ENCODE assay signal across 11 mouse cellular contexts in genomic region chr8:125217902-125218581, GRCm38 (mm10).
DNase-seq lines count a peak whose midpoint lies in the region; ATAC-seq and TF ChIP-seq lines count a peak whose summit lies in the region.
"Had no signal": no experiment of that assay in that cellular context is flagged by ENCODE, and none has a peak within 500 bp of the region (broad histone marks: within the 10 kb centered on the region; RNA-seq: fewer than 3 reads in every experiment).

No protein-coding gene starts in this region.

- H3K36me3 ChIP-seq in forebrain, embryonic 13.5 days (ENCODE audit: poor library complexity, severe bottlenecking), result no peaks in the 10 kb centered on the region
- H3K36me3 ChIP-seq in limb, embryonic 12.5 days, result no peaks in the 10 kb centered on the region
- no peaks in the 10 kb centered on the region for H3K36me3 ChIP-seq in neural tube, embryonic 15.5 days

- peak overlapping the region; percentile 60; the same call in 1 of the 2 replicates for H3K9ac ChIP-seq in forebrain, embryonic 13.5 days
- H3K9ac ChIP-seq in limb, embryonic 12.5 days (replicated peaks), result no peak overlapping the region; the same call in none of the 2 replicates
- peak overlapping the region; percentile 14; the same call in 1 of the 2 replicates for H3K9ac ChIP-seq in neural tube, embryonic 15.5 days (replicated peaks)

- H3K4me3 ChIP-seq in left cerebral cortex, adult 2 months, result peak overlapping the region; percentile 21
- peak overlapping the region; percentile 4; the same call in 1 of the 2 replicates for H3K4me3 ChIP-seq in forebrain, embryonic 13.5 days
- no peak overlapping the region for H3K4me3 ChIP-seq in limb, embryonic 12.5 days (replicated peaks)
- H3K4me3 ChIP-seq in neural tube, embryonic 15.5 days (replicated peaks), result no peak overlapping the region

- DNase-seq in left cerebral cortex, adult 2 months (ENCODE audit: extremely low spot score in 1 of 2, low spot score in 2 of 2), result no peak
- DNase-seq in left cerebral cortex, postnatal 4 days, result no peak
- no peak for DNase-seq in layer of hippocampus, postnatal 14 days (ENCODE audit: low spot score in 2 of 2)
- no peak for DNase-seq in testis, postnatal 10 days (ENCODE audit: low spot score)
- no peak for DNase-seq in gastrocnemius, postnatal 36 days
- DNase-seq: gastrocnemius, postnatal 25 days; lung, postnatal 14 days; thymus, postnatal 36 days had no signal

- 9% methylated on average over 12 of the region's 12 CpGs for WGBS in forebrain, embryonic 13.5 days
- 17% methylated on average over 12 of the region's 12 CpGs for WGBS in limb, embryonic 12.5 days
- 19% methylated on average over 12 of the region's 12 CpGs for WGBS in neural tube, embryonic 15.5 days

- H3K4me2 ChIP-seq in forebrain, embryonic 13.5 days, result peak overlapping the region; percentile 46
- H3K4me2 ChIP-seq in limb, embryonic 12.5 days, result peak overlapping the region; percentile 49
- H3K4me2 ChIP-seq in neural tube, embryonic 15.5 days, result peak overlapping the region; percentile 36

- intact Hi-C loops in left cerebral cortex, adult 2 months (cut with DNase I), result loop anchor here (1.0 to 5.0 kb wide), 2 partner anchors 36 to 74 kb away; no protein-coding TSS in a partner anchor
- intact Hi-C loops in left cerebral cortex, postnatal 4 days (cut with DNase I), result no loop called here
- intact Hi-C loops in gastrocnemius, postnatal 36 days (cut with DNase I), result no loop called here

- peak overlapping the region; percentile 58 for H3K27ac ChIP-seq in left cerebral cortex, adult 2 months
- H3K27ac ChIP-seq in forebrain, embryonic 13.5 days, result peak overlapping the region; percentile 92
- H3K27ac ChIP-seq in limb, embryonic 12.5 days, result peak overlapping the region; percentile 89
- peak overlapping the region; percentile 64 for H3K27ac ChIP-seq in neural tube, embryonic 15.5 days (replicated peaks)

- peaks cover 35% of the 10 kb centered on the region for H3K4me1 ChIP-seq in forebrain, embryonic 13.5 days
- H3K4me1 ChIP-seq in limb, embryonic 12.5 days (replicated peaks), result peaks cover 43% of the 10 kb centered on the region
- H3K4me1 ChIP-seq in neural tube, embryonic 15.5 days, result peaks cover 22% of the 10 kb centered on the region

- H3K9me3 ChIP-seq in forebrain, embryonic 13.5 days (replicated peaks), result no peaks in the 10 kb centered on the region
- H3K9me3 ChIP-seq in limb, embryonic 12.5 days, result no peaks in the 10 kb centered on the region
- H3K9me3 ChIP-seq in neural tube, embryonic 15.5 days (replicated peaks), result no peaks in the 10 kb centered on the region

- no peak for TF ChIP-seq CTCF in left cerebral cortex, adult 2 months (IDR thresholded peaks at IDR 0.05)

- peak; percentile 44 for ATAC-seq in forebrain, embryonic 13.5 days
- ATAC-seq in limb, embryonic 12.5 days (ENCODE audit: insufficient number of reproducible peaks, insufficient read depth, low FRiP score, low TSS enrichment, low read depth), result no peak
- ATAC-seq in neural tube, embryonic 15.5 days (ENCODE audit: low FRiP score), result no peak

- peaks cover 10% of the 10 kb centered on the region; the same call in 1 of the 2 replicates for H3K27me3 ChIP-seq in forebrain, embryonic 13.5 days
- no peaks in the 10 kb centered on the region for H3K27me3 ChIP-seq in limb, embryonic 12.5 days
- H3K27me3 ChIP-seq in neural tube, embryonic 15.5 days (replicated peaks), result no peaks in the 10 kb centered on the region

Comparison
In these comparisons a context has a peak if more than half of its experiments do, and no peak if none do; other contexts are left out.
1. H3K4me3 ChIP-seq: peak in left cerebral cortex, adult 2 months (single experiment) and forebrain, embryonic 13.5 days (single experiment); none in limb, embryonic 12.5 days (single experiment) and neural tube, embryonic 15.5 days (single experiment).
2. Peak in every context shown above with its lines, with median percentiles within 50 percentile points of each other: H3K27ac ChIP-seq and H3K4me2 ChIP-seq.